Mouse (Mus musculus): ENCODE results near the gene Mlf2.
A peak's percentile ranks its signal among the peaks of the same experiment; 100 is the strongest.

Gene Mlf2

DNA sequence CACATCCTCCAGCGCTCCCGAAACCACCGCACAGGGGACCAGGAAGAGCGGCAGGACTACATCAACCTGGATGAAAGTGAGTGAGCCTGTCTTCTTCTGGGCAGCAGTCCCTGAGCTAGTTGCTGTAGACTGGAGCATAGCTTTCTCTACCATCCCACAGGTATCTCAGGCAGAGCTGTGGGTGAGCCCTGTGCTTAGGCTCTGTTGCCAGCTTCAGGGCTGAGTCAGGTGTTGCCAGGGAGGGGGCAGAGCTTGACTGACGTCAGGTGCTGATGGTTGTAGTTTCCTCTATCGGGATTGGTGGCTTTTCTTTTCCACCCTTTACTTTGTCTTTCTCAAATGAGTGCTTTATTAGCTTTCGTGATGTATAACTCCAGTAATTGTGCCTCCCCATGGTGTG is 3.5 kb downstream of the Mlf2 start:
- DNase-seq (ENCODE audit: low spot score), result no peak

- no peak for DNase-seq (ENCODE audit: low spot score)
These were observed 5.5 kb downstream of the Mlf2 start for GRCm38 (mm10) chr6:124936681-124937080.

GRCm38 (mm10) chr6:124937493-124937892 is 6.3 kb downstream of the Mlf2 start:
- DNase-seq (ENCODE audit: low spot score), result no peak

DNA sequence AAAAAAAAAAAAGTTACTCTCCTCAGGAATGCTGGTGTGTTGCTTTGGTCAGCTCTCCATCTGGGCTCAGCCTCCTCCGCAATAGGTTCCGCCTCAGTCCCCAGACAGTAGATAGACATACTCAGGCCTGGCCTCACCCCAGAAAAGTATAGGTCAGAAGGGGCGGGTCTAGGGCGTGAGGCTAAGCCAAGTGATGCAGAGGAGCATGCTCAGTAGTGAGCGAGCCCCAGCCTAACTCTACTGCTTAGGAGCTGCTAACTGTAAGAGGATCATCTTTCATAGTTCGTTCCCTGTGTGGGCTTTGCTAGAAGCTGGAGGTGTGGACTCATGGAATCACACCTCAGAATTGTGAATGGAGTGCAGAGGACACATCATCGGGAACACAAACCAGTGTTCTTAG is 7.4 kb downstream of the Mlf2 start:
- no peak for DNase-seq (ENCODE audit: low spot score)

- no peak for DNase-seq (ENCODE audit: low spot score)
These were observed 10.5 kb downstream of the Mlf2 start for GRCm38 (mm10) chr6:124941679-124942078.

GRCm38 (mm10) chr6:124943526-124943925 is 12.3 kb downstream of the Mlf2 start:
- DNase-seq (ENCODE audit: low spot score), result no peak

DNA sequence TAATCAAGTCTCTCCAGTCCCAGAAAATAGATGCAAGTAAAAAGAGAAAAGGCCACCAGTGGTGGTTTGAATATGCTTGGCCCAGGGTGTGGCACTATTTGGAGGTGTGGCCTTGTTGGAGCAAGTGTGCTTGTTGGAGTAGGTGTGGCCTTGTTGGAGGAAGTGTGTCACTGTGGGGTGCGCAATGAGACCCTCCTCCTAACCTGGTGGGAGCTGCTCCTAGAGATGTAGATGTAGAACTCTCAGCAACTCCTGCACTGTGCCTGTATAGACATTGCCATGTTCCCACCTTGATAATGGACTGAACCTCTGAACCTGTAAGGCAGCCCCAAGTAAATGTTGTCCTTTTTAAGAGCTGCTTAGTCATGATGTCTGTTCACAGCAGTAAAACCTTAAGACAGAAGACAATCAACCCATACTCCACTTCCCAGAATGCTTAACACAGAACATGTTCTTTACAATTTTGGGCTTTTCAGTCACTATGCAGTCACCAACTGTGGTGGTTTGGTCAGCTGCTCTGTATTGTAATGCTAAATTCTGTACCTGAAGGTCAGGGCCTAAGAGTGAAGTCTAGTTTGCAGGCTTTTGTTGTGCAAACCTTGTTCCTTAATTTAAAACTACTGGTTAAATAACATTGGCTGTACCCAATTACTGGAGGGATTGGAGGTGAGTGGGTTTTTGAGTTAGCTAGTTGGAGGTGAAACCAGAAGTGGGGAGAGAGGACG is 23.0 kb downstream of the Mlf2 start:
- DNase-seq (ENCODE audit: low spot score), result no peak

DNA sequence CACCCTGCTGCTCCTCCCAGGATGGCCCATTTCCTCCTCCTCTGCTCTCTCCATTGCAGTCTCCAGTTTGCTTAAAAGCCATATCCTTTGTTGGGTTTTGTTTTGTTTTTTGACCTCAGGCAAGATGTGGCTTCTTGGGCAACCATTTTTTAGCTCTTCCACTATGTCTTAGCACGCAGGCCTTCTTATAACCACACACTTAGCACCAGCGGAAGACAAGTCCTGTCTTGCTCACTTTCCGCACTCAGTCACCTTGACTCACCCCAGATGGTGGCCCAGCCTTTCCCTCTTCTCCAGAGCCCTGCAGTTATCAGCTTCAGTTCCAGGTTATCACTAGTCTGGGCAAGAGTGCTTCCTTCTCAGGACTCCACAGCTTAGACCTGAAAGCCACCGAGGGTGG is 24.0 kb downstream of the Mlf2 start:
- no peak for DNase-seq (ENCODE audit: low spot score)

DNA sequence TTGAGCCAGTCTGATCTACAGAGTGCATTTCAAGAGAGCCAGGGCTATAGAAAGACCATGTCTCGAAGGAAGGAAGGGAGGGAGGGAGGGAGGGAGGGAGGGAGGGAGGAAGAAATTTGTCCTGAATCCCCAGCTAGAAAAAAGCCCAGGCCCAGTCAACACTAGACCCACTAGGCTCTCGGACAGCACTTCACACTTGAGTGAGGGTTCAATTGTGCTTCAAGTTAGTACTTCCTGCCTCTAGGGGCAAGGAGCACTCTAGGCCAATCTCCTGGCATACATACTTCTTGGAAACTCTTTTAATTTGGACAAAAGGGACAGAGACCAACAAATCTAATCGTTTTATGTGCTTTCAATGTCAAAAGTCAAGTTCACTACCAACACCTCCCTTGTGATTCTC is 26.9 kb downstream of the Mlf2 start:
- DNase-seq (ENCODE audit: low spot score), result no peak

DNA sequence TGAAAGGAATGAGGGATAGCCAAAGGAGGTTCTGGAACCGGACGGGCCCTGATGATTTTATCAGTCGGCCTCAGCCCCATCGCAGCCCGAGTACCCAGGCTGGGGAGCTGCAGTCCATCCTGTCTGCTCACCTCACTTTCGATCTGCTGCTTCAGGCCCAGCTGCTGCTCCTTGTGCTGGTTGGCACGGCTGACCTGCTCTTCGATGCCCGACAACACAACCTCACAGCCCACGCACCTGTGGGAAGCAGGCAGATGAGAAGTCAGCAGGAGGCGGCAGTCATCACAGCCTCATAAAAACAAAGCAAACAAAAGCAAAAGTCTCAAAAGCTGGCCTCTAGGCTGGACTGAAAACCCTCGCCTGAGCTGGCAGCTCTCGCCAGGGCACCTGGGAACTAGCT is 28.8 kb downstream of the Mlf2 start:
- DNase-seq (ENCODE audit: low spot score), result no peak

- DNase-seq (ENCODE audit: low spot score), result no peak
These were observed 29.8 kb downstream of the Mlf2 start for GRCm38 (mm10) chr6:124961021-124961420.

DNA sequence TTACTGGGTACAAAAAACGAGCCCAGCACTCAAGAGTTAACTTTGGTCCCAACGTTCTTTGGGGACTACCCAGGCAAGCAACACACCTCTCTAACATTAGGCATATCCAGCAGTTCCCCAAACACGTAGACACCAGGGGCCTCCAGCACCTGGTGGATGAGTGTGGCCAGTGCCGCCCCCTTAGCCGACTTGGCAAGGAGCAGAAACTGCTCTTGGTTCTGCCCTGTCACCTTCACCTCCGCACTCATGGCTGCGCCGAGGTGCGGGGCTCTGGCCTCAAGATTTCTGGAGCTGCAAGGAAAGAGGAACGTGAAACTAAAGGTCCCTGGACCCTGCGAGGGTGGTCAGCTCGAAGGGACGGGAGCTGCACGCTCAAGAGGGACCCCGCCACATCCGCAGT is 33.5 kb downstream of the Mlf2 start:
- no peak for DNase-seq (ENCODE audit: low spot score)

- peak; percentile 79 for DNase-seq (ENCODE audit: low spot score)
These were observed 34.0 kb downstream of the Mlf2 start, which contains the start of gene Cops7a for GRCm38 (mm10) chr6:124965088-124965719. Cops7a (minus strand) TSS chr6:124965538.

DNA sequence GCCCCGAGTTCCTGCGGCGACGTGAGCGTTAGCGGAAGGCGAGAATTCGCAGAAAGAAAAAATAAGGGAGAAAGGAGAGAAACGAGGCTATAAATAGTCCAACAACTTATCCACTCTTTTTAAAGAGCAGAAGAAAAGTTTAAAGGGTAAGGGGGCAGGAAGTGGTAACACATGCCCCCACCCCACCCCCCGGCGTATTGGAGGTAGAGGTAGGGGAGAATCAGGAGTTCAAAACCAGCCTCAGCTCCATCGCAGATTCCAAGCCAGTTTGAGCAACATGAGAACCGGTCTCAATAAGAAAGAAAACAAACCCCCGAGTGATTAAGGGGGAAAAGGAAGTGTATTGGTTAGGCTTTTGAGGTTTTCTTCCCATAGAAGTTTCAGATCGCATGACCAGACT is 34.6 kb downstream of the Mlf2 start:
- DNase-seq (ENCODE audit: low spot score), result no peak

DNA sequence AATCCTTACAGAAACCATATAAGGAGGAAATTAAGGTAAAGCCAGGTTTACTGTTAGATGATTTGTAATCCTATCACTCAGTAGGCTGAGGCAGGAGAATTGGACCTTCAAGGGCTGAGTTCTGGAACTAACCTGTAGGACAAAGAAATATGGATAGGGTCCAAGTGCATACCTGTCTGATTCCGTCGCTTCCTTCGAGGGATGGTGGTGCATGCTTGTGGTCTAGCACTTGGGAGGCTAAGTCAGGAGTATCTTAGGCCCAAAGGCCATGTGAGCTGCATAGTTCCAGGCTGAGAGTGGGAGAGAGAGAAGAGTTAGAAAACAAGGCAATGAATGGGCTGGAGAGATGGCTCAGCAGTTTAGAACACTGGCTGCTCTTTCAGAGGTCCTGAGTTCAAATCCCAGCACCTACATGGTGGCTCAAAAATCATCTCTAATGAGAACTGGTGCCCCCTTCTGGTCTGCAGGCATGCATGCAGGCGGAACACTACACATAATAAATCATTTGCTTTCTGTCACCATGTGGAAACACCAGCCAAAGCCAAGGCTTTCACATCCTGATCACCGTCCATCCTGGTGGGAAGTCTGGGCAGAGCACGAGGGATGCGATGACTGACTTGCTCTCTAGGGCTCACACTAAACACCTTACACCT is 35.4 kb downstream of the Mlf2 start:
- no peak for DNase-seq (ENCODE audit: low spot score)

GRCm38 (mm10) chr6:124967766-124968165 is 36.6 kb downstream of the Mlf2 start:
- DNase-seq (ENCODE audit: low spot score), result no peak
